Mouse (Mus musculus): ENCODE data around the gene Sdk1. TPM values are rescaled to one million over a fixed set of nuclear protein-coding genes. Genes with fewer than 3 reads are reported as not detected.

The Sdk1 gene
- total and polyA plus RNA-seq, 2 experiments from 2014 or later: 1.5 to 13.6 TPM

- no peaks in the 10 kb centered on the region for H3K4me1 ChIP-seq (ENCODE audit: insufficient read depth)
- H3K9me3 ChIP-seq (ENCODE audit: low read length): no peaks in the 10 kb centered on the region
- WGBS: 60% methylated on average over 7 of the region's 7 CpGs
- H3K4me2 ChIP-seq (ENCODE audit: low read depth): no peak overlapping the region
- H3K36me3 ChIP-seq (ENCODE audit: insufficient read depth): no peaks in the 10 kb centered on the region
- no peak overlapping the region for H3K27ac ChIP-seq (ENCODE audit: low read depth, low read length)
- H3K27me3 ChIP-seq (ENCODE audit: insufficient read depth, low read length): no peaks in the 10 kb centered on the region
- ATAC-seq: no peak
- H3K4me3 ChIP-seq (ENCODE audit: low read depth, low read length): no peak overlapping the region
- TF ChIP-seq CTCF (IDR thresholded peaks at IDR 0.05; ENCODE audit: low read depth): no peak
- peak; percentile 24 for DNase-seq
- H3K9ac ChIP-seq: no peak overlapping the region
Measured at GRCm38 (mm10) chr5:141295240-141295639, 54.0 kb downstream of the Sdk1 start.

- DNase-seq (no peak), ATAC-seq (peak; percentile 48; the same call in 1 of the 2 replicates)
- TF ChIP-seq CTCF (IDR thresholded peaks at IDR 0.05; ENCODE audit: low read depth): no peak
- Histone ChIP-seq H3K9ac (no peak overlapping the region), H3K4me1 (ENCODE audit: insufficient read depth) (no peaks in the 10 kb centered on the region), H3K4me3 (ENCODE audit: low read depth, low read length) (no peak overlapping the region), H3K36me3 (ENCODE audit: insufficient read depth) (no peaks in the 10 kb centered on the region), H3K4me2 (ENCODE audit: low read depth) (no peak overlapping the region), H3K9me3 (ENCODE audit: low read length) (no peaks in the 10 kb centered on the region), H3K27me3 (ENCODE audit: insufficient read depth, low read length) (no peaks in the 10 kb centered on the region), H3K27ac (ENCODE audit: low read depth, low read length) (no peak overlapping the region)
- WGBS: 55% methylated on average over 4 of the region's 4 CpGs
Measured at GRCm38 (mm10) chr5:141302287-141302694, 61.0 kb downstream of the Sdk1 start.

- H3K4me3 ChIP-seq (ENCODE audit: low read depth, low read length): no peak overlapping the region
- H3K4me1 ChIP-seq (ENCODE audit: insufficient read depth): no peaks in the 10 kb centered on the region
- WGBS: 44% methylated on average over 2 of the region's 2 CpGs
- ATAC-seq (no peak), DNase-seq (no peak)
- H3K9me3 ChIP-seq (ENCODE audit: low read length): no peaks in the 10 kb centered on the region
- no peaks in the 10 kb centered on the region for H3K36me3 ChIP-seq (ENCODE audit: insufficient read depth)
- no peak overlapping the region for H3K4me2 ChIP-seq (ENCODE audit: low read depth)
- TF ChIP-seq CTCF (IDR thresholded peaks at IDR 0.05; ENCODE audit: low read depth): no peak
- no peak overlapping the region for H3K27ac ChIP-seq (ENCODE audit: low read depth, low read length)
- H3K9ac ChIP-seq: no peak overlapping the region
- H3K27me3 ChIP-seq (ENCODE audit: insufficient read depth, low read length): no peaks in the 10 kb centered on the region
Measured at GRCm38 (mm10) chr5:141303746-141304145, 62.5 kb downstream of the Sdk1 start.

DNA sequence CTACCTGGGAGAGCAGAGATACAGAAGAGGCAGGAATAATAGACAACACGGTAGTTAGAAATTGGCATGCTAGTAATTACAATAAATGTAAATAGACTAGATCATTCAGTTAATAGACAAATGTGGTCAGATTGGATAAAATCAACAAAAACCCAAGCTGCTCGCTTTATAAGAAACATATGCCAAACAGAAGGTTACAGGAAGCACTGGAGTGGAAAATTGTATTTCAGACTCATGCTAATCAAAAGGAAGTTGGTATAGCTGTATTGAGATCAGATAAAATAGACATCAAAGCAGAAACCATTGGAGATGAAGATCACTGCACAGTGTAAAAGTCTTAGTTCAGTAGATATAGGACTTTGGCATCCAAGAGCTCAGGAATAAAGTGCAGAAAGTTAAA is 63.4 kb downstream of the Sdk1 start:
- Histone ChIP-seq H3K4me1 (ENCODE audit: insufficient read depth) (no peaks in the 10 kb centered on the region), H3K27me3 (ENCODE audit: insufficient read depth, low read length) (no peaks in the 10 kb centered on the region), H3K9me3 (ENCODE audit: low read length) (no peaks in the 10 kb centered on the region), H3K27ac (ENCODE audit: low read depth, low read length) (no peak overlapping the region), H3K9ac (no peak overlapping the region), H3K4me2 (ENCODE audit: low read depth) (no peak overlapping the region), H3K4me3 (ENCODE audit: low read depth, low read length) (no peak overlapping the region), H3K36me3 (ENCODE audit: insufficient read depth) (no peaks in the 10 kb centered on the region)
- WGBS: 46% methylated on average over 2 of the region's 2 CpGs
- no peak for ATAC-seq
- TF ChIP-seq CTCF (IDR thresholded peaks at IDR 0.05; ENCODE audit: low read depth): no peak
- DNase-seq: no peak

GRCm38 (mm10) chr5:141310641-141311040 is 69.4 kb downstream of the Sdk1 start:
- no peaks in the 10 kb centered on the region for H3K4me1 ChIP-seq (ENCODE audit: insufficient read depth)
- DNase-seq (no peak), ATAC-seq (no peak)
- no peak for TF ChIP-seq CTCF (IDR thresholded peaks at IDR 0.05; ENCODE audit: low read depth)
- H3K36me3 ChIP-seq (ENCODE audit: insufficient read depth): no peaks in the 10 kb centered on the region
- H3K27ac ChIP-seq (ENCODE audit: low read depth, low read length): no peak overlapping the region
- no peaks in the 10 kb centered on the region for H3K9me3 ChIP-seq (ENCODE audit: low read length)
- no peak overlapping the region for H3K9ac ChIP-seq
- WGBS: 71% methylated on average over 1 of the region's 1 CpGs
- H3K4me3 ChIP-seq (ENCODE audit: low read depth, low read length): no peak overlapping the region
- no peaks in the 10 kb centered on the region for H3K27me3 ChIP-seq (ENCODE audit: insufficient read depth, low read length)
- no peak overlapping the region for H3K4me2 ChIP-seq (ENCODE audit: low read depth)

DNA sequence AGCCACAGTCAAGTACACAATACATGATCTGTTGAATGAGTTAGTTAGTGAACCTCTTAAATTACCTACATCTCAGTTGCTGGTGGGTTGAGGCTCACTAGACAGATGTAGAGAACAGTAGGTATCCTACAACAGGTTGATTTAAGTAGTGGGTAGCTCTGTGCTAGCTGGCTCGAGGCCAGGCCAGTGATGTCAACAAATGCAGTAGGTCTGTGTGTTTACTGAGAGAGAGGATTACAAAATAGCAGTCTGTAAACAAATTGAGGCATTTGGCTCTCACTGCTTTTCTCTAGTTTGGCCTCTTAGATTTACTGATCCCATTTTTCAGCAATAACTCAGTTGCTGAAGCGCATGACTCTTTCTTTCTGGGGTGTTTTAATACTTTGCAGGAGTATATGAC is 70.5 kb downstream of the Sdk1 start:
- Histone ChIP-seq H3K36me3 (ENCODE audit: insufficient read depth) (no peaks in the 10 kb centered on the region), H3K9me3 (ENCODE audit: low read length) (no peaks in the 10 kb centered on the region), H3K27me3 (ENCODE audit: insufficient read depth, low read length) (no peaks in the 10 kb centered on the region), H3K4me1 (ENCODE audit: insufficient read depth) (no peaks in the 10 kb centered on the region), H3K4me3 (ENCODE audit: low read depth, low read length) (no peak overlapping the region), H3K27ac (ENCODE audit: low read depth, low read length) (no peak overlapping the region), H3K4me2 (ENCODE audit: low read depth) (no peak overlapping the region), H3K9ac (no peak overlapping the region)
- DNase-seq (no peak), ATAC-seq (no peak)
- TF ChIP-seq CTCF (IDR thresholded peaks at IDR 0.05; ENCODE audit: low read depth): no peak
- 67% methylated on average over 2 of the region's 2 CpGs for WGBS

DNA sequence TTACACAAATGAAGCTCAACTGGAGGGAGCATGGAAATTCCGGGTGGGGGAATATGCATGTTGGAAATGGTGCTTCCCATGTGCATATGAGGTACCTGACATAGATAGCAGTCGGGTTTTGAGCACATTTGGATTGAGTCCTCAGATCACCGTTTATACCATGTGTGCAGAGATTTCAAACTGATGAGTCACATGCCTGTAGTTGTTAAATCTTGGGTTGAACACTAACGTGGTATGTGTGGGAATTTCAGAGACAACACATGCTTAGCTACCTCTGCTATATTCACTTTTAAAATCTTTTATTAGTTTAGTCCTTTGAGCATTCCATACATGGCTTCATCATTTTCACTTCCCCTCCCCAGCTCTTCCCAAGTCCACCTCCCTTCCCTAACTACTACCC is 71.0 kb downstream of the Sdk1 start:
- Histone ChIP-seq H3K27ac (ENCODE audit: low read depth, low read length) (no peak overlapping the region), H3K36me3 (ENCODE audit: insufficient read depth) (no peaks in the 10 kb centered on the region), H3K9ac (no peak overlapping the region), H3K4me3 (ENCODE audit: low read depth, low read length) (no peak overlapping the region), H3K27me3 (ENCODE audit: insufficient read depth, low read length) (no peaks in the 10 kb centered on the region), H3K9me3 (ENCODE audit: low read length) (no peaks in the 10 kb centered on the region), H3K4me1 (ENCODE audit: insufficient read depth) (no peaks in the 10 kb centered on the region), H3K4me2 (ENCODE audit: low read depth) (no peak overlapping the region)
- no peak for ATAC-seq
- TF ChIP-seq CTCF (IDR thresholded peaks at IDR 0.05; ENCODE audit: low read depth): no peak
- 82% methylated on average over 4 of the region's 4 CpGs for WGBS
- DNase-seq: no peak

- Histone ChIP-seq H3K9ac (no peak overlapping the region), H3K27ac (ENCODE audit: low read depth, low read length) (no peak overlapping the region), H3K4me1 (ENCODE audit: insufficient read depth) (no peaks in the 10 kb centered on the region), H3K27me3 (ENCODE audit: insufficient read depth, low read length) (no peaks in the 10 kb centered on the region), H3K36me3 (ENCODE audit: insufficient read depth) (no peaks in the 10 kb centered on the region), H3K4me3 (ENCODE audit: low read depth, low read length) (no peak overlapping the region), H3K9me3 (ENCODE audit: low read length) (no peaks in the 10 kb centered on the region), H3K4me2 (ENCODE audit: low read depth) (no peak overlapping the region)
- ATAC-seq (no peak), DNase-seq (no peak)
- no peak for TF ChIP-seq CTCF (IDR thresholded peaks at IDR 0.05; ENCODE audit: low read depth)
- 57% methylated on average over 4 of the region's 4 CpGs for WGBS
Measured at GRCm38 (mm10) chr5:141317095-141317494, 75.8 kb downstream of the Sdk1 start.

Measured in forebrain, postnatal 0 days (tissue).